Mouse (Mus musculus) hindbrain, embryonic 15.5 days (tissue): Measurements from ENCODE around the gene Adamts16. TPM values are rescaled to one million over a fixed set of nuclear protein-coding genes. Genes with fewer than 3 reads are reported as not detected.
"Not testable (repeated sequence)": the region's sequence is repeated elsewhere in the genome, so short reads cannot be mapped to it uniquely, and the experiment has no call there.

ENCODE experiments used
- ATAC-seq: fragments of 200-750 bp; cut with Nextera tagmentation; 2 replicates; pipeline ENCODE4 v1.8.0; 2017; ENCODE audit warnings: low read depth, moderate number of reproducible peaks, moderate TSS enrichment; ENCODE audit not compliant: low FRiP score
- H3K27ac ChIP-seq: fragments of 300-500 bp; sonication (generic); replicated peaks from 2 replicates; pipeline ENCODE4 v1.5.1; 2015; ENCODE audit warnings: mild to moderate bottlenecking, inconsistent platforms
- H3K27me3 ChIP-seq: fragments of 300-500 bp; sonication (generic); 2 replicates; pipeline ENCODE4 v1.6.1; 2015; ENCODE audit warnings: control low read depth, inconsistent platforms
- H3K36me3 ChIP-seq: fragments of 300-500 bp; sonication (generic); 2 replicates; pipeline ENCODE4 v1.6.1; 2015; ENCODE audit warnings: control low read depth, inconsistent platforms
- H3K4me1 ChIP-seq: fragments of 300-500 bp; sonication (generic); replicated peaks from 2 replicates; pipeline ENCODE4 v1.6.1; 2015; ENCODE audit warnings: control low read depth, inconsistent platforms
- H3K4me2 ChIP-seq: fragments of 300-500 bp; sonication (generic); 2 replicates; pipeline ENCODE4 v1.6.1; 2015; ENCODE audit warnings: moderate library complexity, mild to moderate bottlenecking, inconsistent platforms
- H3K4me3 ChIP-seq: fragments of 300-500 bp; sonication (generic); 2 replicates; pipeline ENCODE4 v1.5.1; 2015; ENCODE audit warnings: mild to moderate bottlenecking, inconsistent platforms
- H3K9ac ChIP-seq: fragments of 300-500 bp; sonication (generic); 2 replicates; pipeline ENCODE4 v1.6.1; 2015; ENCODE audit warnings: inconsistent platforms
- H3K9me3 ChIP-seq: fragments of 300-500 bp; sonication (generic); 2 replicates; pipeline ENCODE4 v1.6.1; 2016; ENCODE audit warnings: control low read depth, inconsistent platforms
- WGBS: fragments of 180-500 bp; shearing (Covaris S2); methylation state at CpG from one replicate; pipeline ENCODE4 v1.1.7; 2015; 5-methylcytosine and 5-hydroxymethylcytosine counted together
- polyA plus RNA-seq: library from polyadenylated mRNA; unstranded; fragments of >200 nt; fragmentation: Nextera tagmentation; extraction: Ambion mirVana; gene quantifications from 2 replicates; pipeline ENCODE4 v1.2.1, GENCODE M21; 2015

The Adamts16 gene
- 3.1 and 3.7 TPM in 2 replicates for polyA plus RNA-seq

GRCm38 (mm10) chr13:70841421-70841904, at the start of gene Adamts16:
Gene Adamts16, minus strand, starts transcription at chr13:70841811.
- peaks cover 22% of the 10 kb centered on the region for H3K4me1 ChIP-seq
- WGBS = 2% methylated on average over 18 of the region's 18 CpGs
- ATAC-seq = peak; percentile 74
- H3K27ac ChIP-seq = peak within 1 kb of the TSS; percentile 28; the same call in 1 of the 2 replicates
- H3K4me2 ChIP-seq = peak within 1 kb of the TSS; percentile 87
- no peaks in the 10 kb centered on the region for H3K36me3 ChIP-seq
- H3K4me3 ChIP-seq = peak within 1 kb of the TSS; percentile 52
- H3K9ac ChIP-seq = peak within 1 kb of the TSS; percentile 52
- 0 out of 2 replicates have a peak, but pooled peaks cover 5% of the 10 kb centered on the region for H3K27me3 ChIP-seq
- no peaks in the 10 kb centered on the region for H3K9me3 ChIP-seq

- no peak for ATAC-seq
- no peaks in the 10 kb centered on the region for H3K27me3 ChIP-seq
- no peak overlapping the region for H3K4me2 ChIP-seq
- no peaks in the 10 kb centered on the region for H3K36me3 ChIP-seq
- no peaks in the 10 kb centered on the region for H3K9me3 ChIP-seq
- no peak overlapping the region for H3K4me3 ChIP-seq
- H3K27ac ChIP-seq = no peak overlapping the region
- no peak overlapping the region for H3K9ac ChIP-seq
- peaks cover 14% of the 10 kb centered on the region for H3K4me1 ChIP-seq
- 91% methylated on average over 1 of the region's 1 CpGs for WGBS
These were observed 45.5 kb upstream of the Adamts16 start for GRCm38 (mm10) chr13:70887136-70887535.

- Histone ChIP-seq H3K4me1 (peaks cover 14% of the 10 kb centered on the region), H3K4me3 (no peak overlapping the region), H3K36me3 (no peaks in the 10 kb centered on the region), H3K27ac (peak overlapping the region; percentile 74; the same call in 1 of the 2 replicates), H3K9me3 (no peaks in the 10 kb centered on the region), H3K27me3 (no peaks in the 10 kb centered on the region), H3K4me2 (no peak overlapping the region), H3K9ac (no peak overlapping the region)
- ATAC-seq = no peak
- 92% methylated on average over 2 of the region's 2 CpGs for WGBS
These were observed 43.4 kb upstream of the Adamts16 start for GRCm38 (mm10) chr13:70885006-70885405.

GRCm38 (mm10) chr13:70883891-70884890, 42.6 kb upstream of the Adamts16 start:
- Histone ChIP-seq H3K36me3 (no peaks in the 10 kb centered on the region), H3K27me3 (no peaks in the 10 kb centered on the region), H3K4me1 (peaks cover 14% of the 10 kb centered on the region), H3K9me3 (no peaks in the 10 kb centered on the region), H3K4me3 (no peak overlapping the region), H3K9ac (no peak overlapping the region), H3K4me2 (peak overlapping the region; percentile 29), H3K27ac (peak overlapping the region; percentile 74)
- WGBS = 49% methylated on average over 12 of the region's 12 CpGs
- peak; percentile 91 for ATAC-seq

- not testable (repeated sequence) for H3K9ac ChIP-seq
- 48% methylated on average over 2 of the region's 2 CpGs for WGBS
These were observed 38.4 kb upstream of the Adamts16 start for GRCm38 (mm10) chr13:70879971-70880370.

GRCm38 (mm10) chr13:70877550-70877913, 35.9 kb upstream of the Adamts16 start:
- no peak overlapping the region for H3K4me2 ChIP-seq
- 90% methylated on average over 1 of the region's 1 CpGs for WGBS
- no peak overlapping the region for H3K9ac ChIP-seq
- H3K9me3 ChIP-seq = no peaks in the 10 kb centered on the region
- H3K36me3 ChIP-seq = no peaks in the 10 kb centered on the region
- ATAC-seq = no peak
- no peaks in the 10 kb centered on the region for H3K27me3 ChIP-seq
- no peak overlapping the region for H3K4me3 ChIP-seq
- no peak overlapping the region for H3K27ac ChIP-seq
- H3K4me1 ChIP-seq = no peaks in the 10 kb centered on the region

More at GRCm38 (mm10) chr13:70879971-70880370, 38.4 kb upstream of the Adamts16 start:
- not testable (repeated sequence) for H3K27me3 ChIP-seq, H3K4me2 ChIP-seq, H3K27ac ChIP-seq, ATAC-seq, H3K9me3 ChIP-seq, H3K36me3 ChIP-seq, H3K4me3 ChIP-seq
- H3K4me1 ChIP-seq = peaks cover 14% of the 10 kb centered on the region

- peak; percentile 78; the same call in 1 of the 2 replicates for ATAC-seq
- 75% methylated on average over 10 of the region's 10 CpGs for WGBS
- H3K4me3 ChIP-seq = no peak overlapping the region
- H3K4me1 ChIP-seq = no peaks in the 10 kb centered on the region
- H3K4me2 ChIP-seq = no peak overlapping the region
- H3K9ac ChIP-seq = no peak overlapping the region
- no peaks in the 10 kb centered on the region for H3K27me3 ChIP-seq
- H3K9me3 ChIP-seq = no peaks in the 10 kb centered on the region
- H3K27ac ChIP-seq = no peak overlapping the region
- no peaks in the 10 kb centered on the region for H3K36me3 ChIP-seq
These were observed 35.3 kb upstream of the Adamts16 start for GRCm38 (mm10) chr13:70876648-70877549.

- H3K4me1 ChIP-seq = no peaks in the 10 kb centered on the region
- no peaks in the 10 kb centered on the region for H3K27me3 ChIP-seq
- H3K9me3 ChIP-seq = no peaks in the 10 kb centered on the region
- no peak overlapping the region for H3K4me3 ChIP-seq
- no peaks in the 10 kb centered on the region for H3K36me3 ChIP-seq
- no peak overlapping the region for H3K9ac ChIP-seq
- 96% methylated on average over 4 of the region's 4 CpGs for WGBS
- no peak for ATAC-seq
- no peak overlapping the region for H3K27ac ChIP-seq
- H3K4me2 ChIP-seq = no peak overlapping the region
These were observed 33.9 kb upstream of the Adamts16 start for GRCm38 (mm10) chr13:70875411-70875949.

- Histone ChIP-seq H3K27ac (no peak overlapping the region), H3K4me3 (no peak overlapping the region), H3K27me3 (no peaks in the 10 kb centered on the region), H3K4me2 (no peak overlapping the region), H3K9ac (no peak overlapping the region), H3K9me3 (no peaks in the 10 kb centered on the region), H3K4me1 (no peaks in the 10 kb centered on the region), H3K36me3 (no peaks in the 10 kb centered on the region)
- no peak for ATAC-seq
These were observed 33.1 kb upstream of the Adamts16 start for GRCm38 (mm10) chr13:70874741-70875140.

- not testable (repeated sequence) for H3K4me3 ChIP-seq, H3K9me3 ChIP-seq, H3K27me3 ChIP-seq, ATAC-seq, H3K36me3 ChIP-seq, H3K27ac ChIP-seq, H3K4me2 ChIP-seq, H3K4me1 ChIP-seq, H3K9ac ChIP-seq
- 79% methylated on average over 13 of the region's 13 CpGs for WGBS
These were observed 32.2 kb upstream of the Adamts16 start for GRCm38 (mm10) chr13:70873851-70874250.

- no peak overlapping the region for H3K9ac ChIP-seq
- no peaks in the 10 kb centered on the region for H3K27me3 ChIP-seq
- 0 out of 2 replicates have a peak, but pooled peaks cover 3% of the 10 kb centered on the region for H3K4me1 ChIP-seq
- no peak overlapping the region for H3K4me3 ChIP-seq
- 52% methylated on average over 3 of the region's 3 CpGs for WGBS
- ATAC-seq = no peak
- no peaks in the 10 kb centered on the region for H3K36me3 ChIP-seq
- no peak overlapping the region for H3K27ac ChIP-seq
- no peak overlapping the region for H3K4me2 ChIP-seq
- no peaks in the 10 kb centered on the region for H3K9me3 ChIP-seq
These were observed 29.4 kb upstream of the Adamts16 start for GRCm38 (mm10) chr13:70871049-70871448.
